Mouse (Mus musculus): ENCODE measurements around the gene Serpinb5. TPM values are rescaled to one million over a fixed set of nuclear protein-coding genes. Genes with fewer than 3 reads are reported as not detected.
A peak's percentile ranks its signal among the peaks of the same experiment; 100 is the strongest.

Gene Serpinb5
- total RNA-seq (2014; rRNA removed; ENCODE audit: low replicate concordance) (not detected in 2 replicates), polyA plus RNA-seq (2015; fragmentation: Nextera tagmentation; extraction: Ambion mirVana) (not detected in 2 replicates)

- ATAC-seq (ENCODE audit: insufficient read depth, low read depth) = no peak
- TF ChIP-seq CTCF (IDR thresholded peaks at IDR 0.05; ENCODE audit: low read depth) (no peak), EP300 (IDR thresholded peaks at IDR 0.05; ENCODE audit: low read depth) (no peak)
- no peak for DNase-seq (ENCODE audit: low spot score)
- H3K4me1 ChIP-seq (ENCODE audit: control insufficient read depth, insufficient read depth) = no peaks in the 10 kb centered on the region
- H3K36me3 ChIP-seq (replicated peaks; ENCODE audit: control insufficient read depth, insufficient read depth, low read length) = no peaks in the 10 kb centered on the region
- no peak within 1 kb of the TSS for H3K27ac ChIP-seq (ENCODE audit: low read depth)
- no peak within 1 kb of the TSS for H3K9ac ChIP-seq (replicated peaks; ENCODE audit: low read depth, low read length)
- WGBS = 63% methylated on average over 8 of the region's 8 CpGs
- no peaks in the 10 kb centered on the region for H3K9me3 ChIP-seq (replicated peaks; ENCODE audit: control insufficient read depth, low read length)
- H3K4me3 ChIP-seq (ENCODE audit: low read depth, low read length) = no peak within 1 kb of the TSS
- no peak within 1 kb of the TSS for H3K4me2 ChIP-seq (ENCODE audit: low read depth, low read length)
- H3K27me3 ChIP-seq (ENCODE audit: control insufficient read depth, insufficient read depth, low read length) = no peaks in the 10 kb centered on the region
Observed at GRCm38 (mm10) chr1:106860847-106861246, at the start of gene Serpinb5. TSS of gene Serpinb5 (plus strand) at chr1:106861173.

DNA sequence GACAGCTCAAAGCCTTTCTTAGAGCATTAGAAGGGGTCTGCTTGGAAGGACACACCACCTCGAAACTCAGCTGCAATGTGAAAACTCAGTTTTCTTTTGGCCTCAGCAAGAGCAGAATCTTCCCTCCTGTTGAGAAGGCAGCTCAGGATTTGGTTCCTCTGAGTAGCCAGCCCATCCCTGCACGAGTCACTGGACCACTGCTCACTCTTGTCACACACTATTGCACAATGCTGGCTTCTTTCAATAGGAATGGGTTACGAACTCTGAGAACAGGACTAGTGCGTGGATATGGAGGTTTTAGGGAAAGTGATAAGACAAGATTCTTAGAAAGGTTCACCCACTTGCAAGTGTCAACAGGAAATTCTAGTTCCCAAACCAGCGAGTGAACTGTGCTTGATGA, 46.1 kb upstream of the Serpinb5 start:
- H3K9me3 ChIP-seq (replicated peaks; ENCODE audit: control insufficient read depth, low read length) = no peaks in the 10 kb centered on the region
- H3K4me2 ChIP-seq (ENCODE audit: low read depth, low read length) = no peak overlapping the region
- WGBS = 34% methylated on average over 5 of the region's 5 CpGs
- no peak for DNase-seq (ENCODE audit: low spot score)
- H3K4me3 ChIP-seq (ENCODE audit: low read depth, low read length) = no peak overlapping the region
- H3K27me3 ChIP-seq (ENCODE audit: control insufficient read depth, insufficient read depth, low read length) = no peaks in the 10 kb centered on the region
- no peak overlapping the region for H3K27ac ChIP-seq (ENCODE audit: low read depth)
- no peak for TF ChIP-seq EP300 (IDR thresholded peaks at IDR 0.05; ENCODE audit: low read depth)
- no peak for TF ChIP-seq CTCF (IDR thresholded peaks at IDR 0.05; ENCODE audit: low read depth)
- no peak for ATAC-seq (ENCODE audit: insufficient read depth, low read depth)
- H3K4me1 ChIP-seq (ENCODE audit: control insufficient read depth, insufficient read depth) = no peaks in the 10 kb centered on the region
- no peaks in the 10 kb centered on the region for H3K36me3 ChIP-seq (replicated peaks; ENCODE audit: control insufficient read depth, insufficient read depth, low read length)
- H3K9ac ChIP-seq (replicated peaks; ENCODE audit: low read depth, low read length) = no peak overlapping the region

DNA sequence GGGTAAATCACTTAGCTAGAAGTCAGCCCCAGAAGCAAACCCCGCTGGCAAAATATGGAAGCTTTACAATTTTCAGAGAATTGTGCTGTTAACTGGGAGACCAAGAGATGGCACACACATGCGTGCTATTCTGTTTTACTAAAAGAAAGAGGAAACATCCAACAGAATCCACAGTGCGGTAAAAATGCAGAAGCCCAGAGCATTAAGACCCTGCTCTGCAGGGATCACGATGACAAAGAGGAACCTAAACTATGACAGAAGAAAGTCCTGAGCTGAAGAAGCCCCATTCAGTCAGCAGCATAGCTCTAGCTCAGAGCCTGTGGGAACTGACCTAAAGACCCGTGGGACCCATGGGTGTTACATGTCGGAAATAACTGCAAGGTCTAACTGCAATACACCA, 45.7 kb upstream of the Serpinb5 start:
- H3K4me1 ChIP-seq (ENCODE audit: control insufficient read depth, insufficient read depth) = no peaks in the 10 kb centered on the region
- H3K9ac ChIP-seq (replicated peaks; ENCODE audit: low read depth, low read length) = no peak overlapping the region
- TF ChIP-seq CTCF (IDR thresholded peaks at IDR 0.05; ENCODE audit: low read depth) (no peak), EP300 (IDR thresholded peaks at IDR 0.05; ENCODE audit: low read depth) (no peak)
- H3K27me3 ChIP-seq (ENCODE audit: control insufficient read depth, insufficient read depth, low read length) = no peaks in the 10 kb centered on the region
- no peaks in the 10 kb centered on the region for H3K36me3 ChIP-seq (replicated peaks; ENCODE audit: control insufficient read depth, insufficient read depth, low read length)
- H3K27ac ChIP-seq (ENCODE audit: low read depth) = no peak overlapping the region
- DNase-seq (ENCODE audit: low spot score) (no peak), ATAC-seq (ENCODE audit: insufficient read depth, low read depth) (no peak)
- WGBS = 76% methylated on average over 6 of the region's 6 CpGs
- no peaks in the 10 kb centered on the region for H3K9me3 ChIP-seq (replicated peaks; ENCODE audit: control insufficient read depth, low read length)
- no peak overlapping the region for H3K4me3 ChIP-seq (ENCODE audit: low read depth, low read length)
- no peak overlapping the region for H3K4me2 ChIP-seq (ENCODE audit: low read depth, low read length)

DNA sequence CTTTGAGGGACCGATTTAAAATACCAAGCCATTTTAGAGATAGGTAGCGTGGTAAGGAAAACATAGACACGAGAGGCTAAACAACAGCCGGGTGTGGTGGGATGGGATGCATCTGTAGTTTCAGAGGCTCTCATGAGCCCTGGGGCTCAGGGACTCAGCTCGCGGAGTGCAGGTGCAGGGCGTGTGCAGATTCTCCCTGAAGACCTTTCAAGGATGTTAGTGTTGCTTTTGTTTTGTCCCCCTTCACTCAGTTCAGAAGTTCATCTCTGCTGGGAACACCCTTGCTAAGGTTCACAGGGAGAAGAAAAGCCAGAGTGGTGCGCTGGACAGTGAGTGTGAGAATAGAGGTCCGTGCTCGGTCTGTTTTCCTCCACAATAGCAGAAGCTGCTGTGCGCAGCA, 44.2 kb upstream of the Serpinb5 start:
- no peak for ATAC-seq (ENCODE audit: insufficient read depth, low read depth)
- TF ChIP-seq CTCF (IDR thresholded peaks at IDR 0.05; ENCODE audit: low read depth) (no peak), EP300 (IDR thresholded peaks at IDR 0.05; ENCODE audit: low read depth) (no peak)
- no peak for DNase-seq (ENCODE audit: low spot score)
- Histone ChIP-seq H3K4me2 (ENCODE audit: low read depth, low read length) (no peak overlapping the region), H3K4me1 (ENCODE audit: control insufficient read depth, insufficient read depth) (no peaks in the 10 kb centered on the region), H3K9ac (replicated peaks; ENCODE audit: low read depth, low read length) (no peak overlapping the region), H3K9me3 (replicated peaks; ENCODE audit: control insufficient read depth, low read length) (no peaks in the 10 kb centered on the region), H3K4me3 (ENCODE audit: low read depth, low read length) (no peak overlapping the region), H3K27ac (ENCODE audit: low read depth) (no peak overlapping the region), H3K27me3 (ENCODE audit: control insufficient read depth, insufficient read depth, low read length) (no peaks in the 10 kb centered on the region), H3K36me3 (replicated peaks; ENCODE audit: control insufficient read depth, insufficient read depth, low read length) (no peaks in the 10 kb centered on the region)
- WGBS = 77% methylated on average over 11 of the region's 11 CpGs

GRCm38 (mm10) chr1:106818323-106818722, 42.6 kb upstream of the Serpinb5 start:
- no peak overlapping the region for H3K27ac ChIP-seq (ENCODE audit: low read depth)
- 11% methylated on average over 4 of the region's 4 CpGs for WGBS
- TF ChIP-seq CTCF (IDR thresholded peaks at IDR 0.05; ENCODE audit: low read depth) (peak; percentile 58), EP300 (IDR thresholded peaks at IDR 0.05; ENCODE audit: low read depth) (no peak)

DNA sequence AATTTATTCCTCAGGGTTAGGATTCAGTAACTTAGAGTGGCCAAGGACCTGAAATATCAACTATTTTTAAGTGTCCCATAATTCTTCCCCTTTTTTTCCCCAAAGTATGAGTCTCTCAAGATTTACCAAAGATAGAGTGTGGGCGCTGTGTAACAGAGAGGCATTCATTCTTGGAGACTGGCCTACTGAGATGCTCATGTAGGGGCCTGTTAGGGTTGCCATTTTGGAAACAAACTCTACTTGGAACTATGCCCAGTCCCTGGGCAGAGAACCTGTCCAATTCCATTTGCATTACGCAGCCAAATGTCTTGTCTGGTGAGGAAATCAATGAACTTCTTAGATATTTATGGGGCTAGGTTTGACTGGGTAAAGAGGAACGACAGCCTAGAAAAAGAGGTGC, 38.7 kb upstream of the Serpinb5 start:
- Histone ChIP-seq H3K9ac (replicated peaks; ENCODE audit: low read depth, low read length) (no peak overlapping the region), H3K27me3 (ENCODE audit: control insufficient read depth, insufficient read depth, low read length) (no peaks in the 10 kb centered on the region), H3K9me3 (replicated peaks; ENCODE audit: control insufficient read depth, low read length) (no peaks in the 10 kb centered on the region), H3K27ac (ENCODE audit: low read depth) (no peak overlapping the region), H3K4me2 (ENCODE audit: low read depth, low read length) (no peak overlapping the region), H3K4me1 (ENCODE audit: control insufficient read depth, insufficient read depth) (no peaks in the 10 kb centered on the region), H3K4me3 (ENCODE audit: low read depth, low read length) (no peak overlapping the region), H3K36me3 (replicated peaks; ENCODE audit: control insufficient read depth, insufficient read depth, low read length) (no peaks in the 10 kb centered on the region)
- TF ChIP-seq CTCF (IDR thresholded peaks at IDR 0.05; ENCODE audit: low read depth) = no peak
- no peak for TF ChIP-seq EP300 (IDR thresholded peaks at IDR 0.05; ENCODE audit: low read depth)
- ATAC-seq (ENCODE audit: insufficient read depth, low read depth) = no peak
- 52% methylated on average over 3 of the region's 3 CpGs for WGBS
- DNase-seq (ENCODE audit: low spot score) = no peak

More at GRCm38 (mm10) chr1:106818323-106818722, 42.6 kb upstream of the Serpinb5 start:
- no peak for ATAC-seq (ENCODE audit: insufficient read depth, low read depth)
- peak; percentile 22 for DNase-seq (ENCODE audit: low spot score)
- Histone ChIP-seq H3K36me3 (replicated peaks; ENCODE audit: control insufficient read depth, insufficient read depth, low read length) (no peaks in the 10 kb centered on the region), H3K9ac (replicated peaks; ENCODE audit: low read depth, low read length) (no peak overlapping the region), H3K4me1 (ENCODE audit: control insufficient read depth, insufficient read depth) (no peaks in the 10 kb centered on the region), H3K9me3 (replicated peaks; ENCODE audit: control insufficient read depth, low read length) (no peaks in the 10 kb centered on the region), H3K4me2 (ENCODE audit: low read depth, low read length) (no peak overlapping the region), H3K27me3 (ENCODE audit: control insufficient read depth, insufficient read depth, low read length) (no peaks in the 10 kb centered on the region), H3K4me3 (ENCODE audit: low read depth, low read length) (no peak overlapping the region)
